Mouse (Mus musculus) megakaryocyte, adult 5-6 weeks (primary cell): Measurements from ENCODE around the gene Duxf3. TPM values are rescaled to one million over a fixed set of nuclear protein-coding genes. Genes with fewer than 3 reads are reported as not detected.
"Not testable (repeated sequence)": the region's sequence is repeated elsewhere in the genome, so short reads cannot be mapped to it uniquely, and the experiment has no call there.

Experiments used
- ATAC-seq: 2 replicates; pipeline ENCODE4 v1.8.0; 2016; ENCODE audit warnings: mild to moderate bottlenecking, inconsistent platforms; ENCODE audit not compliant: poor library complexity, severe bottlenecking
- total RNA-seq, 2 experiments: library from RNA; stranded (forward) in 1 of 2; stranded (reverse) in 1 of 2; fragments of 153-499, 151-499 nt in 1 of 2; fragments of 221-1000, 200-1000 nt in 1 of 2; gene quantifications; 2 replicates each; pipeline versions ENCODE4 v1.2.3 to v1.2.4; 2015 to 2017

The Duxf3 gene
- total RNA-seq, 2 experiments from 2014 or later, result not detected

DNA sequence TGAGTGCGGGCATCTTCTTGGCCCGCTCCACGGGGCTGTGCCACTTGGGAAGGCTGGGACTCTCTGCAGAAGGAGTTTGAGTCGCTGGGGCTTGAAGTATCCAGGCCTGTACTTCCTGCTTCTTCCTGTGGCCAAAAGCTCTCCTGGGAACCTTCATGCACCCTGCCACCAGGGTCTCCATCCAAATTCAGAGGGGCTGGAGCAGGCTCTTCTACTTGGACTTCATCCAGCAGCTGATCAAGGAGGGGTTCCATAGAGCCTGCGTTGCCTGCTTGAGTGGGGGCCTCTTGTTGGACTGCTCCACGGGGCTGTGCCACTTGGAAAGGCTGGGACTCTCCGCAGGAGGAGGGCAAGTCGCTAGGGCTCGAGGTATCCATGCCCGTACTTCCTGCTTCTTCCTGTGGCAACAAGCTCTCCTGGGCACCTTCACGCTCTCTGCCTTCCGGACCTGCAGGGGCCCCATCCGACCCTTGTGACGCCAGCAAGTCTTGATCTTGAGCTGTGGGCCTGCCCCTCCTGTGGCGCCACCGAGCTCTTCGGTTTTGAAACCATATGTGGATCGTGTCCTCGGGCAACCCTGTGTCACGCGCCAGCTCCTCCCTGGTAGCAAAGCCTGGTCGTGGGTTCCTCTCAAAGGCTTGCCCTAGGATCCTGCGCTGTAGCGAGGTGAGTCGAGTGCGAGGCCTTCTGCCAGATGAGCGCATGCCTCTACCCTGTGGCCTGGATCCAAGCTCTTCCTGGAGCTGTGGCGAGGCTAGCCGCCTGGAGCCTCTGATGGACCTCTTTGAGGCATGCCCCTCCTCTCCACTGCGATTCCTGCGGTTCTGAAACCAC is 8.3 kb downstream of the Duxf3 start:
- ATAC-seq, result not testable (repeated sequence)

DNA sequence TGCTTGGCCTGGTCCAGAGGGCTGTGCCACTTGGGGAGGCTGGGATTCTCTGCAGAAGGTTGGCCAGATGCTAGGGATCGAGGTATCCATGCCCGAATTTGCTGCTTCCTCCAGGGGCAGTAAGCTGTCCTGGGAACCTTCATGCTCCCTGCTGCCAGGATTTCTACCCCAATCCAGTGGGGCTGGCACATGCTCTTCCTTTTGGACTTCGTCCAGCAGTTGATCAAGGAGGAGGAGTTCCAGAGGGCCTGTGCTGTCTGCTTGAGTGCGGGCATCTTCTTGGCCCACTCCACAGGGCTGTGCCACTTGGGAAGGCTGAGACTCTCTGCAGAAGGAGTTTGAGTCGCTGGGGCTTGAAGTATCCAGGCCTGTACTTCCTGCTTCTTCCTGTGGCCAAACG is 9.3 kb downstream of the Duxf3 start:
- not testable (repeated sequence) for ATAC-seq

DNA sequence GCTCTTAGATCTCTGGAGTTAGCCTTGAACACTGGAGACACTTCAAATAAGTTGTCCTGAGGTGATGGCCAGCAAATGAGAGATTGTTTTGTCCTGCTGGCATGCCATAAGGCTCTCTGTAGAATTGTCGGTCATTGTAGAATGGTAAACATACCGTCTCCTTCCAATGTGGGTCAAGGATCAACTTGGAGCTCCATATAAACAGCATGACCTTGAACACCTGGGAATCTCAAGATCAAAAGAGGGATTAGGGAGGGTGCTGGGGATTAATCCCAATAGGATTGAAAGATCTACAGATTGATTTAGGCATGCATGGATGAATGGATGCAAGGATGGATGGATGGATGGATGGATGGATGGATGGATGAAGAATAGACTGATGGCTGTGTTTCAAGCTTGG is 10.9 kb downstream of the Duxf3 start:
- not testable (repeated sequence) for ATAC-seq

DNA sequence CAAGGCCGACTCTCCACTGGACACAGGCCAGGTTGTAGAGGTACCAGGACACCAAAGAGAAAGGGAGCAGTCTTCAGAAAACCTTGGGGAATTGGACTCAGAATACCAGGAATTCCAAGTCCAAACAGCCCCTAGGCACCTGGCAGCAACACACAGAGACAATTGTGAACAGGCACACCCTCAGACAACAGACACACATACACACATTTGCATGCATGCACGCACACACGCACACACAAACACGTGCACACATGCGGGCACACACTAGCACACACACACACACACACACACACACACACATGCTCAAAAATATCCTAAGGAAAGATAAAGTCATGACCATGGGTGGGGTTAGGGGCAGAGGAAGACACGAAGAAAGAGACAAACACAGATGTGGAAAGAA is 11.7 kb downstream of the Duxf3 start:
- no peak for ATAC-seq

DNA sequence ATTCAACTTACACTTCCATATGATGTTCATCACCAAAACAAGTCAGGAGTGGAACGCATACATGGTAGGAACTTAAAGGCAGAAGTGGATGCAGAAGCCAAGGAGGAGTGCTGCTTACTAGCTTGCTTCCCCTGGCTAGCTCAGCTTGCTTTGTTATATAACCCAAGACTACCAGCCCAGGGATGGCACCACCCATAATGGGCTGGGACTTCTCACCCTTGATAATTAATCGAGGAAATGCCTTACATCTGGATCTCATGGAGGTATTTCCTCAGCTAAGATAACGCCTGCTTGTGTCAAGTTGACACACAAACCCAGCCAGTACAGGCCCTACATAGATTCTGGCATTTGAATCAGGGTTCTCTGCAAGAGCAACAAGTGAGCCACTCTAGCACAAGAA is 15.1 kb downstream of the Duxf3 start:
- no peak for ATAC-seq

DNA sequence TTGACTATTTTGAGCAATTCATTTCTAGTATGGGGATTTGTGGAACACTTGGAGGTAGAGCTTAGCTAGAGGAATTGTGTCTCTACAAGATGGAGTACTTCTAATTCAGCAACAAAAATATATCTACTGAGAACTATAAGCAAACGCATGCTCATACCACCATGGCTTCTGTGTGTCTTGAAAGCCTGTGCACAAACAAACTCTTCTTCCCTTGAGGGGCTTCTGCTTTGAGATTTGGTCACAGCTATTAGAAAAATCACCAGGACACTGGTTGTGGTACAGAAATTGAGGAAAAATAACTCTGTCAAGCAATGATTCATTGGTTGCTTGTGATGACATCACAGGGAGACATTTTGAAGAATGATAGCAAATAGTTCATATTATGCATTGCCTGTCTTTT is 17.1 kb downstream of the Duxf3 start:
- ATAC-seq, result no peak

DNA sequence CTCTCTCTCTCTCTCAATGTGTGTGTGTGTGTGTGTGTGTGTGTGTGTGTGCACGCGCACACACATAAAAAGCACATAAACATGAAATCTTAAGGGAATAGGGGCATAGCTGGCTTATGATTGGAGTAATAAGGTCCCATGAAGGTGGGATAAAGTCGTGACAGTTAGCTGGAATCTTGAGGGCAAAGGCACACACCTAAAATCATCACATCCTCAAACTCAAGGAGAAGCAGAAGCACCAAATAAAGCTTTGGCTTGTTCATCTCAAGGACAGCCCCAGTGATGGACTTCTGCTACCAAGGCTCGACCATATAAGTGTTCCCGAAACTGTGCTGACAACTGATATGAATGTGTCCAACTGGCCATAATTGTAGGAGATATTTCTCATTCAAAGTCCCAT is 17.5 kb downstream of the Duxf3 start:
- no peak for ATAC-seq

DNA sequence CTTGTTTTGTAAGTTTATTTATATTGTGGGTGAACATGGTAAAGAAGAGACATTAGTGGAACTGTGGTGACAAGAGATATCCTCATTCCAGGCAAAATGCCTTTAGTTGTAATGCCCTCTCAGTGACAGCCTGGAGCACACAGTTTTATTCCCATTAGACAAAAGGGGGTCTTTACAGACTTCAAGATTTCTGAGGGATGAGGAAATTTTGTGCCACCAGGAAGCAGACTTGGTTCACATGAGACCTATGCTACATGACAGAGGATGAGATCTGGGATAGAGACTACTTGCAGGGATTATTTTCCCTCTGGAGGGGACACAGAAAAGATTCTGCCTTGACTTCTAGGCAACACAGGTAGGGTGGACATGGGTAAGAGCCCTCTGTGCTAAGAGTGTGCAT is 18.0 kb downstream of the Duxf3 start:
- no peak for ATAC-seq

DNA sequence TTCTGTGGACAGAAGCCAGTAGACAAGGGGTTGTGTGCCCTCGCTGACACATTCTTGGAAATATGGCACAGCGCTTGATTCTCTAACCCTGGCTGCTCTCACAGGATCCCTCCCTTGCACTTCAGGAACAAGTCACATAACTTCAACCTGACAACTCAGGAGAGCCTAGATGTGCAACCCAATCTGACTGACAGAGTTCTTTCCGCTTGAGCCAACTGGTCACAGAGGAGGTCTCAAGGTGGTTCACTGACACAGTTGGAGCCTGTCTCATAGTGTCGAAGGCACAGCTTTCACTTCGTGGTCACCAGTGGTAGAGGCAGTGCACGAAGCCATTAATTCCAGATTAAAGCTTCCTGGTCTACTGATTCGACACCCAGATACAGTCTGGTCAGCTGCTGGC is 20.2 kb downstream of the Duxf3 start:
- no peak for ATAC-seq

DNA sequence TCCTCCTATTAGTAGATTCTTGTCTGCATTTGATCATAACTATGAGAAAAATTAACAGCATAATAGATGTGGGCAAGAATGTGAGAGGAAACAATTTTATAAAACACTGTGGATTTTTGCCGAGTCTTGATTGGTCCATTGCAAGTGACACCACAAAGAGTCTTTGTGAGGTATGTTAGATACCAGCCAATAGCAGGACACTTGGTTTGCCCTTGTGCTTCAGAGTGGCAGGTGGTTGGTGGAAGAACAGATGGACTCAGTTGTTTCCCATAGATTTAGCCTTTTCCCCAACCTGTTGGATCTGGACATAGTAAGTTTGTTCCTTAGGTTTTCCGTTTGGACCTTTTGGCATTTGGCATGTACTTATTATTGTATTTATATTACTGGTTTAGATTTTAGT is 21.3 kb downstream of the Duxf3 start:
- ATAC-seq, result no peak

DNA sequence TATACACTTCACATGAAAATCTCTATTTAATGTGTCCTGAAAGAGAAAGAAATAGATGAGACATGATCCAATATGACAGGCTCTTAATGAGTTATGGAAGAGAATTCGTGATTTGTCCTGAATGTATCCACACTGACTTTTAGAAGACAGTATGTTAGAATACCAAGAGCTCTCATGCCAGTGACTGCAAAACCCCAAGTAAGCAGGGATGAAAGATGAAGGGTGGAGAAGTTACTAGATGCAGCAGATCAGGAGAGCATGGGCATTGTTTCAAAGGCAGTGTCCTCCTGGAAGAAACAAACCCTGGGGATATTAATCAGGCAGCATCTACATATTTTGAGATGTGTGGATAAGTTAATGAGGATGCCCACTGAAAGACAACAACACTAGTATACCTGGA is 22.0 kb downstream of the Duxf3 start:
- no peak for ATAC-seq

DNA sequence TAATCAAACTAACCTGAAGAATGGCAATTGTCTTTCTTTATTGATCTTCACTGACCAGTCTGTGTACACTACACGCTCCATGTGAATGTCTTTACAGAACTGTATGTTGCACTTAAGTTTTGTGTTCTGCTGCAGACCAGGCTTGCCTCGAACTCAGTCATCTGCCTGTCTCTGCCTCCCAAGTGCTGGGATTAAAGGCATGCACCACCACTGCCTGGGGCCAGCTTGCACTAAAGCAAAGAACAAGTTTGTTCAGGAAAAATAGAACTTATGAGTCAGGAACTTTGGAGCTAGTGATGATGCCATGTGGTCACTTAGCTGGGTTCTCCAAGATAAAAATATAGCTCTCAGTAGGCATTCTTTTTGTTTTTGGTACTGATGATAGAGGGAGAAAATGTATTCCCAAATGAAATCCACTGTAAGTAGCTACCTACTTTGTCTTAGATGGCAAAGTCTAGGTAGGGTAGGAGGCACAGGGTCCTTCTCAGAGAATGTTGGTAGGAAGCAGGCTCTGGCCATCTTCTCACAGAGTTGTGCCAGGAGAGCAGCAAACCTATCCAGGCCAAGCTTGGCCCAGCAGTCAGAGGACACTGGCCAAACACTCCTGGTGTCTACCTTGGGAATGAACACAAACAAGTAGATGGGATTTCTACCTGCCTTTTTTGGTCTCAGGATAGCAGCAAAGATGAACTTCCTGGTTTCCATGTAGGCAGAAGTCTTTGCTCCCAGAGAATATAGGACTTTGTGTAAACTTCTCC is 22.6 kb downstream of the Duxf3 start:
- no peak for ATAC-seq

DNA sequence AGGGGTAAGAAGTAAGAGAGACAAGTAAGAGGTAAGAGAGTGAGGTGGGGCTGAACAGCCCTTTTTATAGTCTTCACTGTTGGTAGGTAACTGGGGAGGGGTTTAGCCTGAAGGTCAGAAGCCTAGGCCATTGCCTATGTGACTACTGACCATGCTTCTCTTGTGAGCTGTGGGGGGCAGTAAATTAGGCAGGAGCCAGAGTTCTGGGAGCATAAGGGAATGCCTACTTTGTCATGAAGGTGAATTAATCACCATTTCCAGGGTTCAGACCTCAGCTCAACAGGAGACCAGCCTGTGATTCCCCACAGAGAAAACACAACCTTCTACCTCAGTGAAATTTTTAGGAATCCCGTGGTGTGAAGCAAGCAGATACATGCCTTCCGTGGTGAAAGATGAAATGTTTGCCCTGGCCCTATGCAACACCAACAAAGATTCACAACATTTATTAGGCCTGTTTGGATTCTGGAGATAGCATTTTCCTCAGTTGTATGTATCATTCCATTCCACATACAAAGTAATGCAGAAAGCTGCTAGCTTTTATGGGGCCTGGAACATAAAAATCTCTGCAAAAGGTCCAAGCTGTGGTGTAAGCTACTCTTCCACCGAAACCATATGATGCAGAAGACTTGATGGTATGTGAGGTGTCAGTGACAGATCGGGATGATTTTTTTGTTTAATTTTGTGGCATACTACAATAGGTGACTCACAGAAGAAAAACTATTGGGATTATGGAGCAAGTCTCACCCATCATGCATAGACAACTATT is 25.7 kb downstream of the Duxf3 start:
- no peak for ATAC-seq

DNA sequence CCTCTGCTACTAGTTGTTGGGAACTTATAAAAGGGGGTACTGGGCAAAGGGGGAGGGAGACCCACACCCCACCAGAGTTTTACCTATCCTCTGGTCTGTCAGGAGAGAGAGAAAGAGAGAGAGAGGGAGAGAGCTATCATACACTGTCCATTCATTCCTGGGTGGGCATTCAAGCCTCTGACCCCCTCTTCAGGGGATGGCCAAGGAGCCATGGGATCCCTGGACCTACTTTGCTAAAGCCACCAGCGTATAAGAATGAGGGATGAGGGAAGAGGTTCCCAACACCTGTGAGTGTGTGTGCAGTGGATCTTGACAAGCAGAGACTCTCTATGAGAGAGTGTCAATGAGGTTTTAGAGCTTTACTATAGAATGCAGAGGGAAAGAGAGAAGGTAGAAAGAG is 26.5 kb downstream of the Duxf3 start:
- no peak for ATAC-seq

Other genes with a start within 250 kb of the Duxf3 start
- gene AW822073, start 7.7 kb downstream of the Duxf3 start, total RNA-seq (2015), result not detected in 2 replicates
- gene AW822073, start 7.7 kb downstream of the Duxf3 start, total RNA-seq (2017), result not detected in 2 replicates
- gene Gm4981, start 4.0 kb upstream of the Duxf3 start, total RNA-seq (2015), result not detected in 2 replicates
- not detected in 2 replicates for gene Gm4981, start 4.0 kb upstream of the Duxf3 start, total RNA-seq (2017)
- 41.5 and 56.3 TPM in 2 replicates for gene Gcc2, start 22.8 kb upstream of the Duxf3 start, total RNA-seq (2015)
- 32.6 and 32.8 TPM in 2 replicates for gene Gcc2, start 22.8 kb upstream of the Duxf3 start, total RNA-seq (2017)
- 239 and 260 TPM in 2 replicates for gene Lims1, start 90.8 kb upstream of the Duxf3 start, total RNA-seq (2015)
- 171 and 182 TPM in 2 replicates for gene Lims1, start 90.8 kb upstream of the Duxf3 start, total RNA-seq (2017)
- 67.2 and 73.3 TPM in 2 replicates for gene Ranbp2, start 214.2 kb upstream of the Duxf3 start, total RNA-seq (2015)
- gene Ranbp2, start 214.2 kb upstream of the Duxf3 start, total RNA-seq (2017), result 94.2 and 106 TPM in 2 replicates